Mouse (Mus musculus) lung, adult 2 months (tissue): ENCODE measurements around the gene Cfap58.

Source experiments
- CTCF ChIP-seq: fragments of 200-500 bp; IDR thresholded peaks from 2 replicates; pipeline ENCODE4 v1.5.1; 2011; ENCODE audit warnings: mild to moderate bottlenecking, low read length, control low read depth; ENCODE audit not compliant: insufficient read depth
- POLR2A ChIP-seq: fragments of 200-500 bp; IDR thresholded peaks from 2 replicates; pipeline ENCODE4 v1.6.1; 2011; ENCODE audit warnings: low read depth, mild to moderate bottlenecking, control low read depth, low read length, borderline replicate concordance; ENCODE audit errors: extremely low read depth

DNA sequence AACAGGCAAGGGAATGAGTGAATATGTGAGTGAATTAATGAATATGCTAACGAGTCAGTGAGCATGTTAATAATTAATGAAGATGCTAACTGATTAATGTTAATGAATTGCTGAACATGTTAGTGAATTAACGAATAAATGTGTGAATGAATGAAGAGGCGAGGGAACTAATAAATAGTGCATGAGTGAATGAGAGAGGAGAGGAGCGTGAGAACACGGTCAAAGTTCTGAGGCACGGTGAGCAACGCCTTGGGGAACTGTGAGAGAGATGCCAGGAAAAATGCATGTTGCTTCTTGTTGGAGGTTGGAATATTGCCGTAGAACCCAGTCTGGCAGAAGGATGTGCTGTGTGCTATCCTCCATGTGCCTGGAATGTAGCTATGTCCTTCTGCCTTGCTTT lies 33.6 kb downstream of the Cfap58 start:
- no peak for TF ChIP-seq CTCF
- TF ChIP-seq POLR2A: no peak
